Mouse (Mus musculus): Measurements from ENCODE around the gene Ankrd33b. TPM values are rescaled to one million over a fixed set of nuclear protein-coding genes. Genes with fewer than 3 reads are reported as not detected.

Gene Ankrd33b
- total and polyA plus RNA-seq, 2 experiments: 9.1 to 13.1 TPM

DNA sequence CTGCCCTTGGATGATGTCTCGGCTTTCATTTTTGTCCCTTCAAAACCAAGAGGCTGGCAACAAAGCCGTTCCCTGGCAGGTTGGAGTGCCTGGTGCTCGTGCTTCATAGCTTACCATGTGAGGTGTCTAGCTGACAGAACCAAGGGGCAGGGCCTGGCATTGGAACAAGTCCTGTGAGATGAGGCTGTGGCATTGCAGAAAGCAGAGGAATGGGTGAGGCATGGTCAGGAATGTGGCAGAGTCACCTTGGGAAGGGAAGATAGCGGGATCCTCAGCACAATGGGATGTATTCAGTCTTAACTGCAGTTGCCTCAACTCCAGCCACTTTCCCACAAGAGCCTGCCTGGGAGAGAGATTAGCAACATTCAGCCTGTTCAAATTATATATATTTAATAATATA is 24.6 kb upstream of the Ankrd33b start:
- 91% methylated on average over 4 of the region's 4 CpGs for WGBS
- Histone ChIP-seq H3K27me3 (ENCODE audit: control insufficient read depth, insufficient read depth, low read length) (no peaks in the 10 kb centered on the region), H3K9ac (ENCODE audit: low read depth, low read length) (no peak overlapping the region), H3K36me3 (ENCODE audit: control insufficient read depth, insufficient read depth, low read length) (no peaks in the 10 kb centered on the region), H3K27ac (replicated peaks; ENCODE audit: insufficient read depth, low read depth, low read length) (no peak overlapping the region), H3K4me1 (ENCODE audit: control insufficient read depth, insufficient read depth, low read length) (no peaks in the 10 kb centered on the region), H3K79me2 (ENCODE audit: control insufficient read depth, insufficient read depth, low read length) (no peaks in the 10 kb centered on the region), H3K4me3 (ENCODE audit: insufficient read depth, low read depth, low read length) (no peak overlapping the region)
- DNase-seq (ENCODE audit: extremely low read depth, low read depth, low spot score): no peak
- TF ChIP-seq POLR2A (IDR thresholded peaks at IDR 0.05; ENCODE audit: extremely low read depth, insufficient read depth, low read length) (no peak), CTCF (IDR thresholded peaks at IDR 0.05; ENCODE audit: low read depth, low read length) (no peak)

DNA sequence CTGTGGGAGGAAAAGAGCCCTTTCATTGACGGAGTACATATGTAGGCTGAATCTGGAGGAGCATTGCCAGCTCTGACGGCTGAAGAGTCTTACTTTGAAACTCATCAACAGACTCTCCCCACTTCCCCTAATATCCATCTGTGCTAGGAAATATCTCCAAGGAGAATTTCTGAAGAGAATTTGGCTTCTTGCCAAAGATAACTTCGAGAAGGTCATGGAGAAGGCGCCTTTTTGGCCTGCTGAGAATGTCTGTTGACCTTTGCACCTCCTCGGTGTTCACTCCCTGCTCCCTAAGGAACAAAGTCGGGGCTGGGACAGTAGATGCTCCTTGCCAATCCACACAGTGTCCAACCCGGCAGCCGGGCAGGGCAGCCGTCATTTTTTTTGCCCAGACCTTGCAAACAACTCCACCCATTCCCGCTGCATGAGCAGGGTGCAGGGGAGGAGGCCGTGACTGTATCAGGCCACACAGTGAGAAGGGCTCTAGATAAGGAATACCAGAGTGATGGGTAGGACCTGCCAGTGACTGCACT is 14.5 kb upstream of the Ankrd33b start:
- H3K4me1 ChIP-seq (ENCODE audit: control insufficient read depth, insufficient read depth, low read length): no peaks in the 10 kb centered on the region
- no peaks in the 10 kb centered on the region for H3K79me2 ChIP-seq (ENCODE audit: control insufficient read depth, insufficient read depth, low read length)
- 62% methylated on average over 11 of the region's 11 CpGs for WGBS
- no peak overlapping the region for H3K27ac ChIP-seq (replicated peaks; ENCODE audit: insufficient read depth, low read depth, low read length)
- TF ChIP-seq POLR2A (IDR thresholded peaks at IDR 0.05; ENCODE audit: extremely low read depth, insufficient read depth, low read length) (no peak), CTCF (IDR thresholded peaks at IDR 0.05; ENCODE audit: low read depth, low read length) (no peak)
- H3K4me3 ChIP-seq (ENCODE audit: insufficient read depth, low read depth, low read length): no peak overlapping the region
- no peaks in the 10 kb centered on the region for H3K27me3 ChIP-seq (ENCODE audit: control insufficient read depth, insufficient read depth, low read length)
- no peaks in the 10 kb centered on the region for H3K36me3 ChIP-seq (ENCODE audit: control insufficient read depth, insufficient read depth, low read length)
- no peak for DNase-seq (ENCODE audit: extremely low read depth, low read depth, low spot score)
- H3K9ac ChIP-seq (ENCODE audit: low read depth, low read length): no peak overlapping the region

DNA sequence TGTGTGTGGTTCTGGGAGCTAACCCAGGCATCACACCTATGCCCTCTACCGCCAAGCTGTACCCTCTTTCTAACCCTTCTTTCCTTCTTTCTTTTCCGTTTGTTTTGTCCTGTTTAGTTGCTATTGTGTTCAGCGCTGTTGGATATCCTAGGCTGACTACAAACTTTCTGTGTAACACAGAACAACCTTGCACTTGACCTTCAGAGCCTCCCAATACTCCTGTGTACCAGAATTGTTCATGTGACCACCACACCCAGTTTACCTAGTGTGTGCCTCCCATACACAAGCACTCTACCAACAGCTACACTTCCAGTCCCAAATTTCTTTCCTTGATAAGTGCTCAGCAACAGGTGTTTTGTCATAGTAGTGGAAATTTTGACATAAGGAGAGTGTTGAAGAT is 11.9 kb upstream of the Ankrd33b start:
- no peaks in the 10 kb centered on the region for H3K79me2 ChIP-seq (ENCODE audit: control insufficient read depth, insufficient read depth, low read length)
- 91% methylated on average over 3 of the region's 3 CpGs for WGBS
- no peak overlapping the region for H3K27ac ChIP-seq (replicated peaks; ENCODE audit: insufficient read depth, low read depth, low read length)
- TF ChIP-seq CTCF (IDR thresholded peaks at IDR 0.05; ENCODE audit: low read depth, low read length) (no peak), POLR2A (IDR thresholded peaks at IDR 0.05; ENCODE audit: extremely low read depth, insufficient read depth, low read length) (no peak)
- H3K27me3 ChIP-seq (ENCODE audit: control insufficient read depth, insufficient read depth, low read length): no peaks in the 10 kb centered on the region
- no peak overlapping the region for H3K4me3 ChIP-seq (ENCODE audit: insufficient read depth, low read depth, low read length)
- DNase-seq (ENCODE audit: extremely low read depth, low read depth, low spot score): no peak
- H3K4me1 ChIP-seq (ENCODE audit: control insufficient read depth, insufficient read depth, low read length): no peaks in the 10 kb centered on the region
- H3K36me3 ChIP-seq (ENCODE audit: control insufficient read depth, insufficient read depth, low read length): no peaks in the 10 kb centered on the region
- no peak overlapping the region for H3K9ac ChIP-seq (ENCODE audit: low read depth, low read length)

DNA sequence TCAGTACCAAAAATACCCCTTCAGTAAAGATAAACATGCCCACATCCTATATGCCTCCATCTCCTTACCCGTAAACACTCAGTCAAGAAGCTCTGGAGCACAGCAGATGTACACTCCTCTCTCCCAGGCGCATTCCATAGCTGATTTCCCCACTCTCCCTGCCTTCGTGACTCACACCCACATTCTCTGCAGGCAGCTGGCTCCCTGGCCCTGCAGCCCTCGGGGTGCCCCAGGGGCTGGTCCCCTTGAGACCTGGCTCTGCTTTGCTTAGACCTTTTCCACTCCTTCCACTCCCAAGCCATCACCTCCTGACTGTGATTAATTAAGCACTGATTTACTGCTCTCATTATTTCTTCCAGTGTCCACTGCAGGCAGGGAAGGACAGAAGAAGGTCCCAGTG is 7.7 kb upstream of the Ankrd33b start:
- 77% methylated on average over 4 of the region's 4 CpGs for WGBS
- no peaks in the 10 kb centered on the region for H3K4me1 ChIP-seq (ENCODE audit: control insufficient read depth, insufficient read depth, low read length)
- DNase-seq (ENCODE audit: extremely low read depth, low read depth, low spot score): no peak
- no peak overlapping the region for H3K27ac ChIP-seq (replicated peaks; ENCODE audit: insufficient read depth, low read depth, low read length)
- no peaks in the 10 kb centered on the region for H3K27me3 ChIP-seq (ENCODE audit: control insufficient read depth, insufficient read depth, low read length)
- H3K9ac ChIP-seq (ENCODE audit: low read depth, low read length): no peak overlapping the region
- H3K4me3 ChIP-seq (ENCODE audit: insufficient read depth, low read depth, low read length): no peak overlapping the region
- no peaks in the 10 kb centered on the region for H3K79me2 ChIP-seq (ENCODE audit: control insufficient read depth, insufficient read depth, low read length)
- no peaks in the 10 kb centered on the region for H3K36me3 ChIP-seq (ENCODE audit: control insufficient read depth, insufficient read depth, low read length)
- TF ChIP-seq POLR2A (IDR thresholded peaks at IDR 0.05; ENCODE audit: extremely low read depth, insufficient read depth, low read length) (no peak), CTCF (IDR thresholded peaks at IDR 0.05; ENCODE audit: low read depth, low read length) (no peak)

DNA sequence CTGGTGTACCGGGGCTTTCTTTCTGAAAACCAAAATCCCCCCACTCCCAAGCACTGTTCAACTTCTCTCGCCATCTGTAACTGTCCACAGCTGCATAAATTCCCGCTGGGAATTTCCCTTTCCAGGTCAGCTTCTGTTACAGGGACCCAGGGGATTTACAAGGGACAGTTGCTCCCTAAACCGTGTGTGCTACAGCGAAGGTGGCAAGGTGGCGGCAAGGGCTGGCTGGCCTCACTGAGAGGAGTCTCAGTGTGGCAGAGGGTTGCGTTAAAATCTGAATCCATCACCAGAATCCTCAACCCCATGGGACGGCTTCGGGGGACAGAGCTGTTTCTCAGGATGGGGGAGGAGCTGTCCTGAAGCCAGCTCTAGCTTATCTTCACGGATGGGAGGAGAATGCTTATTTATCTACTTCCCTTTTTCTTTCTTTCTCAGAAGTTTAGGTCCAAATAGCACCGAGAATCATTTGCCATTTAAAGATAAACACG is 1.6 kb upstream of the Ankrd33b start:
- Histone ChIP-seq H3K79me2 (ENCODE audit: control insufficient read depth, insufficient read depth, low read length) (peaks cover 16% of the 10 kb centered on the region; the same call in 1 of the 2 replicates), H3K27me3 (ENCODE audit: control insufficient read depth, insufficient read depth, low read length) (no peaks in the 10 kb centered on the region), H3K4me1 (ENCODE audit: control insufficient read depth, insufficient read depth, low read length) (peaks cover 6% of the 10 kb centered on the region), H3K4me3 (ENCODE audit: insufficient read depth, low read depth, low read length) (no peak overlapping the region), H3K9ac (ENCODE audit: low read depth, low read length) (no peak overlapping the region), H3K27ac (replicated peaks; ENCODE audit: insufficient read depth, low read depth, low read length) (no peak overlapping the region), H3K36me3 (ENCODE audit: control insufficient read depth, insufficient read depth, low read length) (no peaks in the 10 kb centered on the region)
- WGBS: 37% methylated on average over 12 of the region's 12 CpGs
- DNase-seq (ENCODE audit: extremely low read depth, low read depth, low spot score): no peak
- TF ChIP-seq POLR2A (IDR thresholded peaks at IDR 0.05; ENCODE audit: extremely low read depth, insufficient read depth, low read length) (no peak), CTCF (IDR thresholded peaks at IDR 0.05; ENCODE audit: low read depth, low read length) (no peak)

DNA sequence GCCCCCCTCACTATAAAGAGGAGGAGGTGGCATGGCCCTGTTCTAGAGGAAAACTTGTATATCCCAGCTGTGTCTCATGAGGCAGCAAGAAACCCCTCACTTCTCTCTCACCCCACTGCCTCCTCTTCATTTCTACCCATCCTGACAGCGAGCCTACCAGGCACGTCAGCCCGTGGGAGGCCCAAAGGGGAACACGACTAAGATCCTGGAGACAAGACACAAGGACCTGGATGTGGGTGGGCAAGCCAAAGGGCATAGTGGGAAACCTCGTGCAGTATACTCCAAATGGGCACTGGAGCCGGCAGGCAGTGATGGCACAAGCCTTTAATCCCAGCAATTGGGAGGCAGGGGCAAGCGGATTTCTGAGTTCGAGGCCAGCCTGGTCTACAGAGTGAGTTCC is 1.0 kb upstream of the Ankrd33b start:
- TF ChIP-seq CTCF (IDR thresholded peaks at IDR 0.05; ENCODE audit: low read depth, low read length) (no peak), POLR2A (IDR thresholded peaks at IDR 0.05; ENCODE audit: extremely low read depth, insufficient read depth, low read length) (no peak)
- H3K4me3 ChIP-seq (ENCODE audit: insufficient read depth, low read depth, low read length): no peak overlapping the region
- H3K79me2 ChIP-seq (ENCODE audit: control insufficient read depth, insufficient read depth, low read length): peaks cover 18% of the 10 kb centered on the region; the same call in 1 of the 2 replicates
- no peaks in the 10 kb centered on the region for H3K27me3 ChIP-seq (ENCODE audit: control insufficient read depth, insufficient read depth, low read length)
- H3K9ac ChIP-seq (ENCODE audit: low read depth, low read length): no peak overlapping the region
- H3K27ac ChIP-seq (replicated peaks; ENCODE audit: insufficient read depth, low read depth, low read length): no peak overlapping the region
- no peak for DNase-seq (ENCODE audit: extremely low read depth, low read depth, low spot score)
- WGBS: 59% methylated on average over 8 of the region's 8 CpGs
- peaks cover 8% of the 10 kb centered on the region for H3K4me1 ChIP-seq (ENCODE audit: control insufficient read depth, insufficient read depth, low read length)
- no peaks in the 10 kb centered on the region for H3K36me3 ChIP-seq (ENCODE audit: control insufficient read depth, insufficient read depth, low read length)
